Mouse (Mus musculus): Measurements from ENCODE around the gene Dnajc5g.

Dnajc5g gene

GRCm38 (mm10) chr5:31105814-31106335 lies at the start of gene Dnajc5g:
Gene Dnajc5g, plus strand, starts transcription at chr5:31106285.
- no peak for DNase-seq (ENCODE audit: low spot score in 2 of 2)

- no peak for DNase-seq (ENCODE audit: low spot score in 2 of 2)
Observed at GRCm38 (mm10) chr5:31069810-31070209, 36.3 kb upstream of the Dnajc5g start.

GRCm38 (mm10) chr5:31071059-31071458 lies 35.0 kb upstream of the Dnajc5g start:
- no peak for DNase-seq (ENCODE audit: low spot score in 2 of 2)

- no peak for DNase-seq (ENCODE audit: low spot score in 2 of 2)
Observed at GRCm38 (mm10) chr5:31071821-31072220, 34.3 kb upstream of the Dnajc5g start.

GRCm38 (mm10) chr5:31073176-31073575 lies 32.9 kb upstream of the Dnajc5g start:
- no peak for DNase-seq (ENCODE audit: low spot score in 2 of 2)

- no peak for DNase-seq (ENCODE audit: low spot score in 2 of 2)
Observed at GRCm38 (mm10) chr5:31076346-31076745, 29.7 kb upstream of the Dnajc5g start.

- DNase-seq (ENCODE audit: low spot score in 2 of 2) = no peak
Observed at GRCm38 (mm10) chr5:31080059-31080794, 25.9 kb upstream of the Dnajc5g start.

GRCm38 (mm10) chr5:31080795-31081164 lies 25.3 kb upstream of the Dnajc5g start:
- no peak for DNase-seq (ENCODE audit: low spot score in 2 of 2)

GRCm38 (mm10) chr5:31081386-31081785 lies 24.7 kb upstream of the Dnajc5g start:
- DNase-seq (ENCODE audit: low spot score in 2 of 2) = peak in 1 of 2 experiments; percentile 65

GRCm38 (mm10) chr5:31082355-31082754 lies 23.7 kb upstream of the Dnajc5g start:
- peak; percentile 73 to 87 for DNase-seq (ENCODE audit: low spot score in 2 of 2)

GRCm38 (mm10) chr5:31082935-31083625 lies 23.0 kb upstream of the Dnajc5g start:
- no peak for DNase-seq (ENCODE audit: low spot score in 2 of 2)

- no peak for DNase-seq (ENCODE audit: low spot score in 2 of 2)
Observed at GRCm38 (mm10) chr5:31083949-31084348, 22.1 kb upstream of the Dnajc5g start.

GRCm38 (mm10) chr5:31086606-31087005 lies 19.5 kb upstream of the Dnajc5g start:
- no peak for DNase-seq (ENCODE audit: low spot score in 2 of 2)

- DNase-seq (ENCODE audit: low spot score in 2 of 2) = no peak
Observed at GRCm38 (mm10) chr5:31087131-31087530, 19.0 kb upstream of the Dnajc5g start.

GRCm38 (mm10) chr5:31092231-31092975 lies 13.7 kb upstream of the Dnajc5g start:
- DNase-seq (ENCODE audit: low spot score in 2 of 2) = no peak

- no peak for DNase-seq (ENCODE audit: low spot score in 2 of 2)
Observed at GRCm38 (mm10) chr5:31093151-31094041, 12.7 kb upstream of the Dnajc5g start.

- no peak for DNase-seq (ENCODE audit: low spot score in 2 of 2)
Observed at GRCm38 (mm10) chr5:31094100-31094798, 11.8 kb upstream of the Dnajc5g start.

- DNase-seq (ENCODE audit: low spot score in 2 of 2) = peak; percentile 49 to 76
Observed at GRCm38 (mm10) chr5:31094799-31095691, 11.0 kb upstream of the Dnajc5g start.

- DNase-seq (ENCODE audit: low spot score in 2 of 2) = no peak
Observed at GRCm38 (mm10) chr5:31095711-31096480, 10.2 kb upstream of the Dnajc5g start.
